Mouse (Mus musculus) C2C12 (cell line): ENCODE data around the gene Shroom4. TPM values are rescaled to one million over a fixed set of nuclear protein-coding genes. Genes with fewer than 3 reads are reported as not detected.

ENCODE experiments used
- H3K27me3 ChIP-seq: one replicate; pipeline ENCODE4 v1.6.1; 2011; ENCODE audit not compliant: control insufficient read depth, insufficient read depth, insufficient read length
- H3K36me3 ChIP-seq: one replicate; pipeline ENCODE4 v1.6.1; 2011; ENCODE audit not compliant: control insufficient read depth, insufficient read depth
- H3K4me3 ChIP-seq: one replicate; pipeline ENCODE4 v1.5.1; 2011; ENCODE audit warnings: mild to moderate bottlenecking, control low read depth; ENCODE audit not compliant: poor library complexity, insufficient read depth, severe bottlenecking
- H3K79me2 ChIP-seq: one replicate; pipeline ENCODE4 v1.6.1; 2011; ENCODE audit not compliant: control insufficient read depth, insufficient read depth
- H3K79me3 ChIP-seq: one replicate; pipeline ENCODE4 v1.6.1; 2011; ENCODE audit warnings: low read depth, control low read depth
- H3ac ChIP-seq: one replicate; pipeline ENCODE3; 2011; ENCODE audit warnings: low read depth; ENCODE audit not compliant: control insufficient read depth, insufficient read length
- CEBPB ChIP-seq: IDR thresholded peaks from one replicate; pipeline ENCODE4 v1.6.1; 2011; ENCODE audit warnings: low read depth, mild to moderate bottlenecking, control low read depth, moderate library complexity
- CTCF ChIP-seq: IDR thresholded peaks from one replicate; pipeline ENCODE4 v1.5.1; 2011; ENCODE audit not compliant: control insufficient read depth, insufficient read depth, insufficient read length
- MAX ChIP-seq: IDR thresholded peaks from one replicate; pipeline ENCODE4 v1.6.1; 2011; ENCODE audit warnings: mild to moderate bottlenecking, control low read depth
- MYOD1 ChIP-seq: IDR thresholded peaks from one replicate; pipeline ENCODE4 v1.6.1; 2011; ENCODE audit warnings: low read depth; ENCODE audit not compliant: control insufficient read depth, insufficient read length
- MYOG ChIP-seq: IDR thresholded peaks from one replicate; pipeline ENCODE4 v1.6.1; 2011; ENCODE audit not compliant: control insufficient read depth, insufficient read length; ENCODE audit errors: extremely low read depth
- USF1 ChIP-seq: IDR thresholded peaks from one replicate; pipeline ENCODE4 v1.6.1; 2011; ENCODE audit warnings: low read depth, mild to moderate bottlenecking, control low read depth, moderate library complexity
- polyA plus RNA-seq: library from polyadenylated mRNA; unstranded; fragments of >200 nt; fragmentation: generic; extraction: Trizol; gene quantifications from one replicate; pipeline ENCODE4 v1.2.1, GENCODE M21; 2012; ENCODE audit warnings: missing spikeins

The Shroom4 gene
- polyA plus RNA-seq, 1 experiment: 3.1 TPM

- no peaks in the 10 kb centered on the region for H3K27me3 ChIP-seq
- no peak overlapping the region for H3K4me3 ChIP-seq
- no peaks in the 10 kb centered on the region for H3K36me3 ChIP-seq
- no peaks in the 10 kb centered on the region for H3K79me2 ChIP-seq
- H3ac ChIP-seq: no peak overlapping the region
- TF ChIP-seq USF1 (no peak), MAX (no peak)
- H3K79me3 ChIP-seq: no peaks in the 10 kb centered on the region
Observed at GRCm38 (mm10) chrX:6654024-6654423, 254.4 kb downstream of the Shroom4 start.

DNA sequence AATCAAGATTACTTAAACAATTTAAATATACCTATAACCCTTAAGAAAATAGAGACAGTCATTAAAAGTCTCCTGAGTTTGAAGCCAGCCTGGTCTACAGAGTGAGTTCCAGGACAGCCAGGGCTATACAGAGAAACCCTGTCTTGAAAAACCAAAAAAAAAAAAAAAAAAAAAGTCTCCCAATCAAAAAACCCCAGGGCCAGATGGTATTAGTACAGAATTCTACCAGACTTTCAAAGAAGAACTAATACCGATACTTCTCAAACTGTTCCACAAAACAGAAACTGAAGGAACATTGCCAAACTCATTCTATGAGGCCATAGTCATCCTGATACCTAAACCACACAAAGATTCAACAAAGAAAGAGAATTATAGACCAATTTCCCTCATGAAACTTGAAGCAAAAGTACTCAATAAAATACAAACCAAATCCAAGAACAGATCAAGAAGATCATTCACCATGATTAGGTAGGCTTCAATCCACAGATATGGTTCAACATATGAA is 259.2 kb downstream of the Shroom4 start:
- Histone ChIP-seq H3ac (no peak overlapping the region), H3K36me3 (no peaks in the 10 kb centered on the region), H3K27me3 (no peaks in the 10 kb centered on the region), H3K79me2 (no peaks in the 10 kb centered on the region), H3K4me3 (no peak overlapping the region), H3K79me3 (no peaks in the 10 kb centered on the region)
- no peak for TF ChIP-seq CTCF
- no peak for TF ChIP-seq MYOD1
- TF ChIP-seq MAX: no peak
- no peak for TF ChIP-seq MYOG
- TF ChIP-seq CEBPB: no peak
- no peak for TF ChIP-seq USF1

Other genes with a start within 250 kb of the Shroom4 start
- gene Nudt10, start 226.8 kb upstream of the Shroom4 start, polyA plus RNA-seq: 0.20 TPM
- gene Bmp15, start 79.1 kb upstream of the Shroom4 start, polyA plus RNA-seq: not detected